Mouse (Mus musculus) heart, adult 2 months (tissue): ENCODE results near the gene Map7d3.

Experiments used
- CTCF ChIP-seq: fragments of 200-600 bp; IDR thresholded peaks from 2 replicates; pipeline ENCODE4 v1.8.1; 2022; ENCODE audit warnings: antibody characterized with exemption, mild to moderate bottlenecking, moderate library complexity
- POLR2A ChIP-seq: fragments of 200-500 bp; IDR thresholded peaks from 2 replicates; pipeline ENCODE4 v1.6.1; 2011; ENCODE audit warnings: mild to moderate bottlenecking, low read depth, low read length, control low read depth; ENCODE audit not compliant: insufficient read depth

GRCm38 (mm10) chrX:56821765-56822603 lies at the start of gene Map7d3:
- TF ChIP-seq POLR2A (no peak), CTCF (no peak)
